Mouse (Mus musculus) neural tube, embryonic 15.5 days (tissue): Measurements from ENCODE around the gene Fxyd5. TPM values are rescaled to one million over a fixed set of nuclear protein-coding genes. Genes with fewer than 3 reads are reported as not detected.

ENCODE experiments used
- ATAC-seq: fragments of 200-750 bp; cut with Nextera tagmentation; 2 replicates; pipeline ENCODE4 v1.8.0; 2017; ENCODE audit warnings: mild to moderate bottlenecking, moderate TSS enrichment, moderate library complexity; ENCODE audit not compliant: low FRiP score
- H3K27ac ChIP-seq: fragments of 300-500 bp; sonication (generic); replicated peaks from 2 replicates; pipeline ENCODE4 v1.5.1; 2015; ENCODE audit warnings: mild to moderate bottlenecking, inconsistent platforms
- H3K27me3 ChIP-seq: fragments of 300-500 bp; sonication (generic); replicated peaks from 2 replicates; pipeline ENCODE4 v1.6.1; 2015; ENCODE audit warnings: inconsistent platforms
- H3K36me3 ChIP-seq: fragments of 300-500 bp; sonication (generic); 2 replicates; pipeline ENCODE4 v1.6.1; 2015; ENCODE audit warnings: inconsistent platforms
- H3K4me1 ChIP-seq: fragments of 300-500 bp; sonication (generic); 2 replicates; pipeline ENCODE4 v1.6.1; 2015; ENCODE audit warnings: inconsistent platforms
- H3K4me2 ChIP-seq: fragments of 300-500 bp; sonication (generic); 2 replicates; pipeline ENCODE4 v1.6.1; 2015; ENCODE audit warnings: inconsistent platforms, mild to moderate bottlenecking, moderate library complexity
- H3K4me3 ChIP-seq: fragments of 300-500 bp; sonication (generic); replicated peaks from 2 replicates; pipeline ENCODE4 v1.5.1; 2015; ENCODE audit warnings: mild to moderate bottlenecking, inconsistent platforms
- H3K9ac ChIP-seq: fragments of 300-500 bp; sonication (generic); replicated peaks from 2 replicates; pipeline ENCODE4 v1.6.1; 2015; ENCODE audit warnings: mild to moderate bottlenecking, inconsistent platforms
- H3K9me3 ChIP-seq: fragments of 300-500 bp; sonication (generic); replicated peaks from 2 replicates; pipeline ENCODE4 v1.6.1; 2016; ENCODE audit warnings: inconsistent platforms
- WGBS: fragments of 180-500 bp; shearing (Covaris S2); methylation state at CpG from one replicate; pipeline ENCODE4 v1.1.7; 2015; ENCODE audit warnings: mixed read lengths; 5-methylcytosine and 5-hydroxymethylcytosine counted together
- microRNA-seq: library from miRNA; unstranded; fragments of <30 nt; microRNA quantifications from one replicate; pipeline ENCODE4, GENCODE M21; 2017
- polyA plus RNA-seq: library from polyadenylated mRNA; unstranded; fragments of >200 nt; fragmentation: Nextera tagmentation; extraction: Ambion mirVana; gene quantifications from 2 replicates; pipeline ENCODE4 v1.2.1, GENCODE M21; 2015

The Fxyd5 gene
- polyA plus RNA-seq, 1 experiment from 2014 or later: 22.2 TPM

DNA sequence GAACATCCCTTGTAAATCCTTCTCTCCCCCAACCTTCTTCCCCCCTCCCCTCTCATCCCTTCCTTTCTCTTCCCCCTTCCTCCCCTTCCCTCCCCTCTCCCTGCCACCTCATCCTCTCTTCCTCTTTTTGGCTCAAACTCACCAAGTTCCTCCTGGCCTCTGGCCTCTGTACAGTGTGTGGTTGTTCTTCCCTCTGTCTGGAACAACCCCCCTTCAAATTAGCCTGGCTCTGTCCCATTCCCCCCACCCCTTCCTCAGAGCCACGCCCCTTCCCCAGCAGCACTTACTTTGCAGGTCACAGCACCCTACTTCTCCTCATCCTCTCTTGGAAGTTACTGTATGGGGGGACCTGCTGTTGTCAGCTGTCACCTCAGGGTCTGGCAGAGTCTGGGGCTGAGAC, 34.1 kb downstream of the Fxyd5 start:
- no peaks in the 10 kb centered on the region for H3K9me3 ChIP-seq
- no peak overlapping the region for H3K27ac ChIP-seq
- no peak for ATAC-seq
- WGBS: 59% methylated on average over 1 of the region's 1 CpGs
- H3K4me1 ChIP-seq: no peaks in the 10 kb centered on the region
- no peaks in the 10 kb centered on the region for H3K36me3 ChIP-seq
- H3K4me3 ChIP-seq: no peak overlapping the region
- H3K4me2 ChIP-seq: no peak overlapping the region
- no peak overlapping the region for H3K9ac ChIP-seq
- no peaks in the 10 kb centered on the region for H3K27me3 ChIP-seq

DNA sequence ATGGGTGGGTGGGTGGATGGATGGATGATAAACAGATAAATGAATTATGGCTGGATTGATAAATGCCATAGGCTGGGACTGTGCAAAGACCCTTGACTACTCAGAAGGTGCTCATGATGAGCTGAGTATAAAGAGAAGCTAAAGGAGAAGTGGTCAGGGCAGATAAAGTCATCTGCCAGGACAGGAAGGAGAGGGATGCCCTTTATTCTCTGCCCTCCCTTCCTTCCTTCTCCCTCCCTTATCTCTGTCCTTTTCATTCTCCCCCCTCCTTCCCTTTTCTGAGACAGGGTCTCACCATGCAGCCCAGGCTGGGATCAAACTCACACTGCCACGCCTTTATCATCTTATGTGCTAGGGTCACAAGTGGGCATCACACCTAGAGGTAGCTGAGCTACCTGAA, 34.5 kb downstream of the Fxyd5 start:
- no peak for ATAC-seq
- no peaks in the 10 kb centered on the region for H3K36me3 ChIP-seq
- 91% methylated on average over 1 of the region's 1 CpGs for WGBS

DNA sequence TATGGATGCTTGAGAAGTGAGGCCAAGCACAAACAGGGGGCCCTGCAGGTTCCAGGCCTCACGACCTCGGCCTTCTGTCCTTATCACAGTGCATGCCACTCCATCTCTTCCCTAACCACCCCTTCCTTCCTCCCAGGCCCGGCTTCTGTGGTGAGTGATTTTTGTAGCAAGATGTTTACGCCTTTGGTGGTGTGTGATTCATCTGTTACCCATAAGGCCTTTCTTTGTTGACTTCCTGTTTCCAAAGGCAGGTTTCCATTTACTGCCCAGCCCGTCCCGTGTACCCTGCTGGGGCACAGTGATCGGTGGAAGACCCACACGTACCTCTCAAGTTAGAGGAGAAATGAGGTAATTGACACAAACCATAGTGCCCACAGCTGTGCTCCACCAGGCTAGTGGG, 39.6 kb downstream of the Fxyd5 start:
- H3K27me3 ChIP-seq: no peaks in the 10 kb centered on the region
- ATAC-seq: no peak
- H3K9me3 ChIP-seq: no peaks in the 10 kb centered on the region
- H3K9ac ChIP-seq: no peak overlapping the region
- H3K4me1 ChIP-seq: peaks cover 6% of the 10 kb centered on the region
- H3K4me2 ChIP-seq: no peak overlapping the region
- no peak overlapping the region for H3K4me3 ChIP-seq
- H3K36me3 ChIP-seq: no peaks in the 10 kb centered on the region
- no peak overlapping the region for H3K27ac ChIP-seq
- 87% methylated on average over 8 of the region's 8 CpGs for WGBS

More for the DNA sequence above, 34.5 kb downstream of the Fxyd5 start:
- no peaks in the 10 kb centered on the region for H3K27me3 ChIP-seq
- no peak overlapping the region for H3K4me2 ChIP-seq
- no peak overlapping the region for H3K27ac ChIP-seq
- H3K4me3 ChIP-seq: no peak overlapping the region
- H3K9me3 ChIP-seq: no peaks in the 10 kb centered on the region
- no peaks in the 10 kb centered on the region for H3K4me1 ChIP-seq
- no peak overlapping the region for H3K9ac ChIP-seq

DNA sequence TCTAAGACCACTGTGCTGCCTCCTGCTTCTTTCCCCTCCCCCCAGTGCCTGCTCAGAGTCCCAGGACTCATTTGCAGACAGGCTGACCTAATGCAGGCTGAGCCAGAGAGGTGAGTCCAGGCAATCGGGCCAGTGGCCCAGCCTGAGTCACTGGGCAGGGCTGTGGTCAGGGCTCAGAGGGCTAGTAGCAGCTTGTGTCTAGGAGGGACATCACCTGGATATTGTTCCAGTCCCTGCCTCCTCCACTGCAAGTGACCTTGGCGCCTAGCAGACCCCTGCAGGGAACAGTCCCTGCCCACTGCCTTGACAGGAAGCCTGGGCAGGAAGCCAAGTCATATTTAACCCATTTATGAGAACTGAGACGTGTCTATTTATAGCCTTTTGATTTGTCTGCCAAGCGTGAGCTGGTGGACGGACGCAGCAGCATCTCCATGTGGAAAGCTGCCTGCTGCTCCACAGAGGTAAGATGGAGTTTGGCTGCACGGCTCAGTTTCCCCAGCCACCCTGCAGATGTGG, 41.7 kb downstream of the Fxyd5 start:
- no peak overlapping the region for H3K9ac ChIP-seq
- no peaks in the 10 kb centered on the region for H3K36me3 ChIP-seq
- H3K27ac ChIP-seq: no peak overlapping the region
- H3K4me3 ChIP-seq: no peak overlapping the region
- peaks cover 6% of the 10 kb centered on the region for H3K4me1 ChIP-seq
- ATAC-seq: no peak
- H3K9me3 ChIP-seq: no peaks in the 10 kb centered on the region
- no peak overlapping the region for H3K4me2 ChIP-seq
- no peaks in the 10 kb centered on the region for H3K27me3 ChIP-seq
- 41% methylated on average over 7 of the region's 7 CpGs for WGBS

DNA sequence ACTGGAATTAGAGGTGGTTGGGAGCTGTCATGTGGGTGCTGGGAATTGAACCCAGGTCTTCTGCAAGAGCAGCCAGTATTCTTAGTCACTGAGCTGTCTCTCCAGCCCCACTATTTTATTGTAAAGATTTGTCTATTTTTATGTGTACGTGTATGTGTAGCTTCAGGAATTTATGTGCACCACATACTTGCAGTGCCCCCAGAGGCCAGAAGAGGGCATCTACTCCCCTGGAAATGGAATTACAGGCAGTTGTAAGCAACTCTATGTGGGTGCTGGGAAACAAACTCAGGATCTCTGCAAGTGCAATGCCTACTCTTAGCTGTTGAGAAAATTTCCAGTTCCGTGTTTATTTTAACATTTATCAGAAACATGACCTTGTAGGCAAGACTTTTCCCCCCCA, 45.8 kb downstream of the Fxyd5 start:
- no peak for ATAC-seq
- Histone ChIP-seq H3K4me3 (no peak overlapping the region), H3K27ac (no peak overlapping the region), H3K9me3 (no peaks in the 10 kb centered on the region), H3K27me3 (no peaks in the 10 kb centered on the region), H3K4me1 (peaks cover 6% of the 10 kb centered on the region), H3K36me3 (no peaks in the 10 kb centered on the region), H3K4me2 (no peak overlapping the region), H3K9ac (no peak overlapping the region)
- WGBS: 98% methylated on average over 2 of the region's 2 CpGs

DNA sequence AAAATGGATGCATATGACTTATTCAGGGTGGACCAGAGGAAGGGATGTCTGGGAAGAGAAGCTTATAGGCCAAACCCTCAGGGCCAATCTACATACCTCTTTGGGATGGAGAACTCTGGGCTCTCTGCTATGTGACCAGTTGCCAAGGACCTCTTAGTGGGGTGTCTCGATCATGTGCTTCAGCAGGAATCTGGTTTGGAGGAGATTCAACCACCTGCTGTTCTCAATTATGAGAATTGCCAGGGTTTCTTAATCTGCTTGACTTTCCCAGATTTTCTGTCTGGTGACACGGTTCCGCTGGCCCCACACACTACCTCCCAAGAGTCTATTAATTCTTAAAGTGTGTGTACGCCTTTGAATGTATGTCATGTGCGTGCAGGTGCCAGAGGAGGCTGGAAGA, 48.3 kb downstream of the Fxyd5 start:
- no peak for ATAC-seq
- H3K9ac ChIP-seq: no peak overlapping the region
- H3K36me3 ChIP-seq: no peaks in the 10 kb centered on the region
- no peak overlapping the region for H3K27ac ChIP-seq
- WGBS: 80% methylated on average over 5 of the region's 5 CpGs
- H3K4me2 ChIP-seq: no peak overlapping the region
- H3K4me3 ChIP-seq: no peak overlapping the region
- no peaks in the 10 kb centered on the region for H3K4me1 ChIP-seq
- no peaks in the 10 kb centered on the region for H3K27me3 ChIP-seq
- H3K9me3 ChIP-seq: no peaks in the 10 kb centered on the region

DNA sequence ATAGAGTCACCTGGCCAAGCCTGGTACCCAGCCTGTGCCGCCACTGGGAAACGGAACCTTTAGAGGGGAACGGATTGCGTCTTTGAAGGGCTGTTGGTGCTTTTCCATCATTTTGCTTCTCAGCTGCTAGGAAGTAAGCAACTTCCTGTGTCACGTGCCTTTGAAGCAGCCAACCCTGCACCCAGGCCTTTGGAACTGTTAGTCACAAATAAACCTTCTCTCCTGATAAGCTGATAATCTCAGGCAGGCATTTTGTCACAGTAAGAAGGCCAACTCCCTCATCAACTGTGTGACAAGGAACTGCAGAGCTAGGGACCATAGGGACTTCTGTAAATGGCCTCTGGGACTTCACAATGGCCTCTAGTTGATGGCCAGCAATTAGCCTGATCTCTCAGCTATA, 50.1 kb downstream of the Fxyd5 start:
- H3K9me3 ChIP-seq: no peaks in the 10 kb centered on the region
- H3K4me2 ChIP-seq: no peak overlapping the region
- ATAC-seq: no peak
- H3K4me3 ChIP-seq: no peak overlapping the region
- no peaks in the 10 kb centered on the region for H3K4me1 ChIP-seq
- H3K9ac ChIP-seq: no peak overlapping the region
- H3K36me3 ChIP-seq: no peaks in the 10 kb centered on the region
- no peak overlapping the region for H3K27ac ChIP-seq
- WGBS: 84% methylated on average over 5 of the region's 5 CpGs
- H3K27me3 ChIP-seq: no peaks in the 10 kb centered on the region

DNA sequence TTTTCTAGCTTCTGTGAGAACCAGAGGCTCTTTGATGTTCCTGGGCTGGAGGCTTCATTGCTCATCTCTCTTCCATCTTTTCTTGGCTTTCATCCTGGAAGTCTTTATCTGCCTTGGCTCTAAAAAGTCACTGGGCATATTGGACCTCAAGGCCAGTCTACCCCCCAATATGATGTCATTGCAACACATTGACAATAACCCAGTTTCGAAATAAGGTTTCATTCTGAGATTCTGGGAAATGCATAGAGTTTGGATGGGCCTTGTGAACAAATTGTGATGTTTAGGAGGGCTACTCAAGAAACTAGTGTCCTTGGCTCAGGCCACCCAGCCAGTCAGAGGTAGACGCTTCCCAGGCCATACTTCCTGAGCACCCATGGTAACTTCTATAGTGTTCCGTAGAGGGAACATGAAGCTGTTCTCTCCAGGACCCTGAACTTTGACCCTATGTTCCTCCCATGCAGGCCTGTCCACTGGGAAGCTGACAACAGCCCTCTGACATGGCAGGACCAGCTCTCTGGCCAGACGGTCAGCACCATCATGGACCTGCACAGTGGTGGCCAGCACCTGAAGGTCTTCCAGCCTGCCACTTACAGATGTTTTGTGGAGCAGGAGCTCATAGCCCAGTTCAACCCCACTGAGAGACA, 53.6 kb downstream of the Fxyd5 start:
- H3K9me3 ChIP-seq: no peaks in the 10 kb centered on the region
- H3K4me3 ChIP-seq: no peak overlapping the region
- no peaks in the 10 kb centered on the region for H3K27me3 ChIP-seq
- no peak overlapping the region for H3K9ac ChIP-seq
- no peak for ATAC-seq
- no peak overlapping the region for H3K27ac ChIP-seq
- H3K36me3 ChIP-seq: no peaks in the 10 kb centered on the region
- no peaks in the 10 kb centered on the region for H3K4me1 ChIP-seq
- WGBS: 83% methylated on average over 4 of the region's 4 CpGs
- no peak overlapping the region for H3K4me2 ChIP-seq

DNA sequence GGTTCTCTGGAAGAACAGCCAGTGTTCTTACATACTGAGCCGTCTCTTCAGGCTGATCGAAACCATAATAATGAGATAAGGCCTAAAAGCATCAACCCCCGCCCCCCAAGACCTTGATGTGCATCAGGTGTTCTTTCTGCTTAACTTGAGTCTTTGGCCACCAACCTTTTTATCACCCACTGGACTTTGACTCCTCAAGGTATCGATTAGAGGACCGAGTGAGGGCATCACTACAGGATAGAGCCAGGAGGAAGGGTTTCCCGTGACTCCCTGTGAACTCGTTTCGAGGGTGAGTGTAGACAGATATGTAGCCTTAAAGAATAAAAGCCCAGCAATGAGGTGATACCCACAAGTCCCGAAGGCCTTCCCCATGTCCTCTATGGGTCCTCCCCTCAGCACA, 56.9 kb downstream of the Fxyd5 start:
- ATAC-seq: no peak
- H3K4me1 ChIP-seq: no peaks in the 10 kb centered on the region
- WGBS: 88% methylated on average over 9 of the region's 9 CpGs
- no peak overlapping the region for H3K9ac ChIP-seq
- no peaks in the 10 kb centered on the region for H3K9me3 ChIP-seq
- no peak overlapping the region for H3K4me3 ChIP-seq
- H3K4me2 ChIP-seq: no peak overlapping the region
- no peaks in the 10 kb centered on the region for H3K36me3 ChIP-seq
- no peak overlapping the region for H3K27ac ChIP-seq
- no peaks in the 10 kb centered on the region for H3K27me3 ChIP-seq

Small RNA genes lying within 50 kb of the gene (microRNA-seq; reads per million reads assigned to microRNA genes)
- gene Mir7050: not detected

Other genes with a start within 250 kb of the Fxyd5 start
- gene Ffar2, start 218.7 kb downstream of the Fxyd5 start, polyA plus RNA-seq: 0.15 and 1.1 TPM in 2 replicates
- 0.14 TPM in 1 of 2 replicates, not detected in the other for gene Ffar3, start 186.3 kb downstream of the Fxyd5 start, polyA plus RNA-seq
- not detected in 2 replicates for gene Ffar1, start 180.9 kb downstream of the Fxyd5 start, polyA plus RNA-seq
- 0.10 and 0.11 TPM in 2 replicates for gene Cd22, start 162.1 kb downstream of the Fxyd5 start, polyA plus RNA-seq
- 4.7 and 4.8 TPM in 2 replicates for gene Mag, start 127.6 kb downstream of the Fxyd5 start, polyA plus RNA-seq
- gene Hamp2, start 117.8 kb downstream of the Fxyd5 start, polyA plus RNA-seq: not detected in 2 replicates
- gene Hamp, start 98.4 kb downstream of the Fxyd5 start, polyA plus RNA-seq: not detected in 2 replicates
- gene Usf2, start 85.7 kb downstream of the Fxyd5 start, polyA plus RNA-seq: 27.7 and 36.0 TPM in 2 replicates
- 19.2 and 37.4 TPM in 2 replicates for gene Lsr, start 69.0 kb downstream of the Fxyd5 start, polyA plus RNA-seq
- gene Fam187b, start 68.7 kb downstream of the Fxyd5 start, polyA plus RNA-seq: 0.20 and 1.4 TPM in 2 replicates
- gene Fxyd7, start 9.0 kb upstream of the Fxyd5 start, polyA plus RNA-seq: 357 and 417 TPM in 2 replicates
- 26.8 and 36.9 TPM in 2 replicates for gene Fxyd1, start 14.7 kb upstream of the Fxyd5 start, polyA plus RNA-seq
- gene Lgi4, start 16.9 kb upstream of the Fxyd5 start, polyA plus RNA-seq: 1.3 and 1.7 TPM in 2 replicates
- gene Fxyd3, start 34.2 kb upstream of the Fxyd5 start, polyA plus RNA-seq: 0.79 and 14.6 TPM in 2 replicates
- 0.50 and 4.0 TPM in 2 replicates for gene Hpn, start 72.8 kb upstream of the Fxyd5 start, polyA plus RNA-seq
- gene Scn1b, start 84.5 kb upstream of the Fxyd5 start, polyA plus RNA-seq: 21.1 and 24.8 TPM in 2 replicates
- gene Gramd1a, start 113.4 kb upstream of the Fxyd5 start, polyA plus RNA-seq: 174 and 212 TPM in 2 replicates
- not detected in 2 replicates for gene Scgb2b2, start 248.0 kb upstream of the Fxyd5 start, polyA plus RNA-seq
- not detected in 2 replicates for gene Scgb1b2, start 249.3 kb upstream of the Fxyd5 start, polyA plus RNA-seq